Mouse (Mus musculus) inflammation-experienced regulatory T-cells, adult 6 months (primary cell): ENCODE measurements around the gene Gm26920. TPM values are rescaled to one million over a fixed set of nuclear protein-coding genes. Genes with fewer than 3 reads are reported as not detected.

Experiments
- ATAC-seq: one replicate; pipeline ENCODE4 v1.8.0; 2017
- polyA plus RNA-seq, 3 experiments: library from polyadenylated mRNA; unstranded; fragments of 100-300 nt; shearing (Covaris generic); gene quantifications; one replicate each; pipeline ENCODE4 v1.2.1; 2017

Gene Gm26920
- polyA plus RNA-seq, 3 experiments from 2014 or later = 0.87 to 3.9 (median 1.7) TPM

- no peak for ATAC-seq
Measured at GRCm38 (mm10) chr7:30053591-30053990, 36.6 kb downstream of the Gm26920 start.

DNA sequence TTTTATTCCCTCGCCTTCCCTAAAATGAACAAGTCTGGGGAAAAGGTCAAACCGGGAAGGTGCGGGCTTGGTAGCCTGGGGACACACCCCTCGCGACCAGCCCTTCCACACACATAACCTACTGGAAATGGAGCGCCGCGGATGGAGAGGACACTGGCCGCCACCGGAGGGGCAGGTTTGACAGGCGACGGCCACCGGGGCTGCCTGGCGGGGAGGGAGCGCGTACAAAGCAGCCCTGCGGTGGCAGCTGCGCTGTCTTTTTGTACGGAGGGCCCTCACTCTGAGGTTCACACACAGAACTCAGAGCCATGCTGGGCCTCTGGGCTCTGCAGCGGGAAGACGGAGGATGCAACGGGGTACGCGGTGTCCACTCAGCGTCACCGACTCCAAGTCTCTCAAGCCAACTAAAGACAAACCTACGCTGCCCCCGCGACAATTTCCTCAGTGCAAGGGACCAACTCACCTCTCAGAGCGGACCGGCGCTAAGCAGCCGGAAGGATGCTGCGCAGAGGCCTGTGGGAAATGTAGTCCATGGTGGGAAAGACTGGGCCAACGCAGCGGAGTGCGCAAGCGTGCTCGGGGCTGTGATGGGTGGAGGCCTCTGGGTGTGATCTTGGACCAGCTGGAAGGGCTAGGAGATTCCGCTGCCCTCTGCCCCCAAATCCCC, 39.2 kb downstream of the Gm26920 start, which contains the start of gene Zfp14:
Zfp14 (minus strand) TSS at position 499 of the 667 bp plus-strand sequence.
- ATAC-seq = peak; percentile 100

- no peak for ATAC-seq
Measured at GRCm38 (mm10) chr7:30048126-30048525, 42.1 kb downstream of the Gm26920 start.

GRCm38 (mm10) chr7:30044354-30044753, 45.9 kb downstream of the Gm26920 start:
- ATAC-seq = no peak

- ATAC-seq = no peak
Measured at GRCm38 (mm10) chr7:30034331-30034730, 55.9 kb downstream of the Gm26920 start.

DNA sequence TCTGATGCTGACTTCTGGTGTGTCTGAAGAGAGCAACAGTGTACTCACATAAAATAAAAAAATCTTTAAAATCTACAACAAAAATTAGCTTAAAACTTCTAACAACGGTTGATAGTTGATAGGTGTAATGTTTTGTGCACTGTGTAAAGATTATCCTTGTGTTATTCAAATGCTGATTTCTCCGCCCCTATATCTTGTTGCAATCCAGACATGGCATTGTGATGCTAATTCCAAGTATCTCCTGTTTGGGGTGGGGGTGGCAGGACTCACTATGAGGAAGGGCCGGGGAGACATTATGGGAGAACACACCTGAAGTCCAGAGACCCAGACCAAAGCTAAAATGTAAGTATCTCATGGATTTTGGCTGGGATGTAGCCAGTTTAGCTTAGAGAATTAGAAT, 58.8 kb downstream of the Gm26920 start:
- no peak for ATAC-seq

DNA sequence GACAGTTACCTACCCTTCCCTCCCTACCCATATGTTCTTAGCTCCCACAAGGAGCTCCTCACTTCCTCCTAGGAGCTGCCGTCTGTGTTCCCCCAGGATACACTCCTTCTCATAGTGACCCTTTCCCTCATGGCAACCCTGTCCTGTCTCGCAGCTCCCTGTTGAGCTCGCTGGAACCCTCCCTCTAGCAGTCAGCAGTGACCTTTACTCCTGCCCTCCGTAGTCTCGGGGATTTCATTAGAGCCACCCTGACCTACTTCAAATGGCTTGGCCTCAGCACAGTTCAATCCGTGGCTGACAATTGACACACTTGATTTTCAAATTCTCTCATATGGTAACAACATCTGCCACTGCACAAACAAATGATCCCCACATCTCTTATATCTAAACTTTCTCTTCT, 59.5 kb downstream of the Gm26920 start:
- no peak for ATAC-seq

GRCm38 (mm10) chr7:30028572-30028971, 61.6 kb downstream of the Gm26920 start:
- no peak for ATAC-seq

DNA sequence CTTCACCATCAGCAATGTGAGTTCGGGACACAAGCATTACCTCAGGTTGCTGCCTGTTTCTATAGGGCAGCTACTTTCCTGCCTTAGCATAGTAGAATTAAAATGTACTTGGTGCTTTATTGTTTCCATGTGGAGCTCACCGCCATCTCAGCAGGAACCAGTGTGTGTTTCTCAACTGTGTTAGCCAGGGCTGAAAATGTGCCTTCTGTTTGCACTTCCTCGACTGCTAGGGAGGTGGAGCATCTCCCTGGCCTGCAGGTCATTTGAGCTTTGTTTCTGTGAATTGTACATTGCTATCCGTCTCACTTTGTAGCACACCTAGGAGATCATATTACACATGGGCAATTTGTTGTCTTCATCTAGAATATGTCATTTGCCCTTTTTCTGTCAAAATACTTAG, 62.9 kb downstream of the Gm26920 start:
- ATAC-seq = no peak

GRCm38 (mm10) chr7:30025358-30025757, 64.9 kb downstream of the Gm26920 start:
- no peak for ATAC-seq

DNA sequence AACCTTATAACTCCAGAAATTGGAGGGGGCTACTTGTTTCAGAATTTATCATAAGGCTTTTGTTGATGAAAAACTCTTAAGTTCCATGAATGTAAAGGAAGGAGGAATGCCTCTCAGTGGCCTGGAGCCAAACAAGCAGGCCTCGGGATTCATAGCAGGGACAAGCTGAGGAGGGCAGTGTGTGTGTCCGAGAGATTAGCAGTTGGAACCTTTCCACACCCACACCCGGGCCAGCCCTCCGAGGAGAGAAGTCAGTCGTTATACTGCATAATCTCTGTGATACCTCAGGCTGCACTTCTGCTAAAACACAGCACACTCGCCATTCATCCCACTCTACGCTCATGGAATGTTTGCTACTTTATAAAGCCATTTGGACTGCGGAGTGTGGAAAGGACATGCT, 66.4 kb downstream of the Gm26920 start:
- ATAC-seq = no peak

- ATAC-seq = no peak
Measured at GRCm38 (mm10) chr7:30023324-30023723, 66.9 kb downstream of the Gm26920 start.

GRCm38 (mm10) chr7:30019543-30019942, 70.7 kb downstream of the Gm26920 start:
- ATAC-seq = no peak

DNA sequence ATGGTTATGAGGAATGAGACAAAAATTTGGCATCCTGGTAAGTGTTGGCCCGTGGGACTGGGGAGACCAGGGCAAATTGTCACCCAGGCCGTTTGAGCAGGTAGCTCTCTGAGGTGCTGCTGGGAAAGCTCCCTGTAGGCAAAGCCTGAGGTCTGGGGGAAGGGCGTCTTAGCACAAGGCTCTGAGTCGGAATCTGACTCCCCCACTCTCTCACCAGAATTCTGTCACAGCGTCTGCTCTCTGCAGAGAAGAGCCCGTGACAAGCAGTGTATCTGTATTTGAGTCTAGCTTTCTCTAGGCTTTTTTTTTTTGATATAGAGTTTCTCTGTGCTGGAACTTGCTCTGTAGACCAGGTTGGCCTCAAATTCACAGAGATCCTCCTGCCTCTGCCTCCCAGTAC, 73.0 kb downstream of the Gm26920 start:
- no peak for ATAC-seq

DNA sequence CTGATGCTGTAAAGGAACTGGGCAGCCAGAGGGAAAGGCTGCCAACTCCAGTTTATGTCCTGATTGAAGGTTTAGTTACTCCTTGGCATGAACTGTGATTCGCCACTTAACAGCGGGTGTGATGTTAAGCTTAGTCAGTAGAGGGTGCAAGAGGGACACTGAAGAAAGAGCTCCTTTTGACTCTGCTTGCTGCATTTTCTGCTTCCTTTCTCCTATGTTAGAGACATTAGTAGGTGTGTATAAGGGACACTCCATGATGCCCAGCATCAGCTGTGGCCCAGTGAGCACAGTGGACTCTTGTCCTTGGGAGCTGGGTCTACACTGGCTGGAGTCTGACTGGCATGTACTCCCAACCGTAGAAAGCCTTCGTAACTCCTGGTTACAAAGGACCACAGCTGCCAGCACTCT, 77.2 kb downstream of the Gm26920 start:
- ATAC-seq = peak; percentile 68

DNA sequence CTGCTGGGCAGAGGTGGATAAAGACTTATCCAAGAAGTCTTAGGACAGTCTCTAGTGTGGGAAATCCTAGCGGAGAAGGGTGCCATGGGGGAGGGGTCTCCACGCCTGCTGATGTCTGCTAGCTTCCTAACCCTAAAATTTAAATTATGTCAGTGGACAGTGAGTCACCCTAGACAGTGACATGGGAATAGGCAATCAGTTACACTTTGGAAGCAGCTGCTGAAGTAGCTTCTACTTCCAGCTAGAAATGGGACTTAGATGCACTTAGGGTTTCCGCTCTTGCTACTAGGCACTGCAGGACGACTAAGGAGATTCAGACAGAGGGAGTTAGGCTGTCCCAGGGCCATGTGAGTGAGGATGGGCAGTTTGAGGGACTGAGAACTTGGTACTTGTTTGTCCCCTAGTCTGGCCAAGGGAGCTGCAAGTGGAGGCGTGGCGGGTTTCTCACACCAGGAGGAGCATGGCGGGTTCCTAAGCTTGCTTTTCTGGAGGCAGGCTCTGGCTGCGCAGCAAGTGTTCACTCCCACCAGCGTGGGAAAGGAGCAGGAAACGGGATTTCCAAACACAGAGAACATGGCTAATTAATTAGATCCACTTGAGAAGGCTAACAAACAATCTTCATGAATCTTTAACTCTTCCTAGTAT, 79.5 kb downstream of the Gm26920 start:
- ATAC-seq = no peak

GRCm38 (mm10) chr7:30009321-30010085, 80.7 kb downstream of the Gm26920 start:
- ATAC-seq = no peak

- ATAC-seq = no peak
Measured at GRCm38 (mm10) chr7:30008020-30008690, 82.1 kb downstream of the Gm26920 start.

- no peak for ATAC-seq
Measured at GRCm38 (mm10) chr7:30007601-30008000, 82.6 kb downstream of the Gm26920 start.
